Mouse (Mus musculus) kidney, adult 2 months (tissue): ENCODE measurements around the gene Fam135a.

Experiments used
- CTCF ChIP-seq: fragments of 200-500 bp; conservative IDR thresholded peaks from 2 replicates; pipeline ENCODE4 v1.5.1; 2011; ENCODE audit warnings: low read depth, mild to moderate bottlenecking, control low read depth, low read length, moderate library complexity, mixed read lengths; ENCODE audit not compliant: insufficient read depth, insufficient read length
- POLR2A ChIP-seq: fragments of 200-500 bp; IDR thresholded peaks from one replicate; pipeline ENCODE4 v1.6.1; 2011; ENCODE audit warnings: low read depth, low read length, control low read depth

DNA sequence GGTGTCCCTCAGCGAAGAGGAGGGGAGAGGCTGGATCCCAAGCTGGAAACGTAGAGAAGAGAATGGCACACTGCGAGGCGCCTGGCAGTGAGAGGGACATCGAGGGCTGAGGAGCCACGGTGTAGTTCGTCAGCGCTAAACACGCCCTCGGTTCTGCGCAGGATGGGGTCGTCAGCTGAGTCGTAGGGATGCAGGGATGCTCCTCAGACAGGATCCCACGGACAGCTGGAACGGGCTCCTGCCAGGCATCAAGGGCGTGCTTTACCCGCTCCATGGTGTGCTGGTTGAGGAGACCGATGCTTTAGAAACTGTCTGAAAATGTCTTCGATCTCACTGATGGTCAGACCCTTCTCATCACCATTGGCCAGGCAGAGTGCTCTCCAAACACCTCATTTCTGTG, 33.7 kb upstream of the Fam135a start:
- no peak for TF ChIP-seq CTCF
- no peak for TF ChIP-seq POLR2A
